Mouse (Mus musculus): ENCODE measurements at regions not wholly inside any gene's neighbourhood (a gene's known extent, or its start where the extent isn't known, plus 50 kb on each side); places are given as distances from the start of the nearest gene placed in this dataset.
A peak's percentile ranks its signal among the peaks of the same experiment; 100 is the strongest.

- no peak for DNase-seq (ENCODE audit: low spot score in 2 of 2)
Observed at GRCm38 (mm10) chr12:12147088-12147687, 114.8 kb upstream of the Fam49a start.

- no peak for DNase-seq (ENCODE audit: low spot score in 2 of 2)
Observed at GRCm38 (mm10) chr12:12147847-12148246, 114.1 kb upstream of the Fam49a start.

DNA sequence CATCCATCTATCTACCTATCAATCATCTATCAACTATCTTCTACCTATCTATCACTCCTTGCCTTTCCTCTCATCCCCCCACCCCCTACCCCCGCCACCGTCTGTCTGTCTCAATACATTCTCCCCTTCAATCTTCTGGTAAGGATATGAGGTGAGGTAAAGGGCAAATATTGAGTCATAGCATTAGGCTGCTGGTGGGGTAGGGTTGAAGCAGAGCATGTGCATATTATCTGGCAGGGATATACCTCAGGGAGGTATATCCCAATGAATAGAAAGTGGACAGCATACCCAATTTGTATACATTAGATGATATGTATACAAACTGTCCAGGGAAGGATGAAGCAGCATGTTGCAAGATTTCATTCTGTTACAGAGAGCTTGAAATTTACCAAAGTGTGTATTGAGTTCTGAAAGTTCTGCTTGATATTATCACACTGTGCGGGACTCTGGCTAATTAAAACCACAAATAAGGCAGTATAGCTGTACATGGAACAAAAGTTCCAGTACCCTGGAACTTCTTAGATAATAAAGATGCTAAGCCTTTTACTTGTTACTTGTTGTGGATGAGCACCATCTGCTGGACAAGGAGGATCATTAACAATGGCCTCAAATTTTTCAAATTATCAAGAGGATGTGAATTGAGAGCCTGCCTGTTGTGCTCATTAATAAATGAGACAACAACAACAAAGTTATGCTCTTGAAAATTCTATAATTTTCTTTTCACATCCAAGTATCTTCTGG lies 113.1 kb upstream of the Fam49a start:
- no peak for DNase-seq (ENCODE audit: low spot score in 2 of 2)

- DNase-seq (ENCODE audit: low spot score in 2 of 2), result no peak
Observed at GRCm38 (mm10) chr12:12164411-12164810, 97.5 kb upstream of the Fam49a start.

- no peak for DNase-seq (ENCODE audit: low spot score in 2 of 2)
Observed at GRCm38 (mm10) chr12:12170581-12170980, 91.4 kb upstream of the Fam49a start.

DNA sequence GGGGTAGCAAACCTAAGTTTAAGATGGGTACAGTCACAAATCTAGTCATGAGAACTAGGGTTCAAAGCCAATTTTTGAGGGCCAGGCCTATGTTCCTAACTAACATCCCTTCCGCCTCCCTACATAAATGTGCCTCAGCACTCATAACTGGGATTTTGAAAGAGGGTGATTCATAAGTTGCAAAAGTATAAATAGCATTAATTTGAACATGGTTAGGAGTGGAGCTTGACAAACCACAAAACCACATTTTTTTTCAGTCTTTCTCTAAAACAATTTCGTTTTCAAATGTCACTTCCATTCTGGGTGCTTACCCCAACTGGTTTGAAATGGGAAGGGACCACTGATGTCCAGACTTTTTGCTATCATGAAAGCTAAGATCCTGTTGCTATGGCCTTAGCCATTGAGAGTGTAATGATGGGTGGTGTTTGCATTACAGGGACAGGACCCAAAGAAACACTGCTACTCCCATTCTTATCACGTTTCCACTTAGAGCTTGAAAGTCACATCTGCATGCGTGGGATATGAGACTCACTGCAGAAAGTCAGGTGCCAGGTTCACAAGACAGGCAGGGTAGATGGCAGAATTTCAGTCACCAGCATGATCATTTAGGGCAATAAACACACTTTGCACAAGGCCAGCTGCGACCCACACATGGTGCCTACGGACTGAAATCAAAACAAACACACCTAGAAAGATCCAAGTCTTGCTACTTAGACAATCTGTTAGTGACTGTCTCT lies 89.7 kb upstream of the Fam49a start:
- DNase-seq (ENCODE audit: low spot score in 2 of 2), result no peak

- DNase-seq (ENCODE audit: low spot score in 2 of 2), result peak; percentile 60 to 80
Observed at GRCm38 (mm10) chr12:12176331-12177263, 85.3 kb upstream of the Fam49a start.

DNA sequence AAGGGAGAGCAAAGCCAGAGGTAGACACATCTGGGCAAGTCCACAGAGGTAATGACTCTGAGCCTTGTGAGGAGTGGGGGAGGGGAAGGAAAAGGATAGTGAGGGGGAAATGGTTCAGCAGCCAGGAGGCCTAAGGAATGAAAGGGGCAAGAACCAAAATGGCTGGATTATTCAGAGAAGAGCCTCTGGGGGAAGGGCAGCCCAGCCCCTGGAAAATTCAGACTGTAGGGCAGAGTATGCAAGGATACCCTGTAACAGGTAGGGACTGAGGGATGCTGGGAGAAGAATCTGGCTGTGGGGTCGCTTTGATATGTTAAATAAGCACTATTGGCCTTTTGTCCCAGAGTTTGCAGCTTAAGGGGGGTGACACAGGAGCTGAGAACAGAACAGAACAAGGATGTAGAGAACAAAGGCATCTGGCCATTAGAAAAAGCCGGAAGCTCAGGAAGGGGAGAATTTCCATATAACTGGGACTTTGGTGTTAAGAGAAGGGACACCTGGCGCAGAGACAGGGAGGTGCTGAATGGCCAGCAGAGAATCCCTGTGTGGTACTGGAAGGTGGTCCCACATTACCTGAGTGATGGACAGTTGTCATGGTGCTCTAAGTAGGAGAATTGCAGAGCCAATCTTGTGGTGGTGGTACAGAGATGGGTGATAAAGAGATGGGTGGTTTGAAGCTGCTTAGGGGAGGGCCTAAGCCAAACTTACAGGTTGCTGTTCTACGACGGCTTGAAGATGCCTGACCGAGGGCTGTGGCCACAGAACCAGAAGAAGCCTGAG lies 84.5 kb upstream of the Fam49a start:
- no peak for DNase-seq (ENCODE audit: low spot score in 2 of 2)

DNA sequence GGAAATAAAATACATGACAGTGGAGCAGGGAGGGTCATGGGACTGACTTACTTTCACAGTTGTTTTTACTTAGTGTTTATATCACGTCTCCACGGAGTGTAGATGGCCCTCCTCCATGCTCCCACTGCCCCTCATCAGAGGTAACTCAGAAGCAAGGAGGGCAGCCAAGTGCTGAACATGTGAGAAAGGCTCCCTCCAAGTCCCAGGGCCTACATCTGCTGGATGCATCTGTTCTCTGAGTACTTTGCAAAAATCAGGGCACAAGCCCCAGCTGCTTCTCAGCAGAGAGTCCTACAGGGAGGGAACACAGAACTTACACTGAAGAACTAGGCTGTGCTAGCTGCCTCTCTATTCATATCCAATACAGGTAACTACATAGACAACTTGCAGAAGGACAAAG lies 83.5 kb upstream of the Fam49a start:
- no peak for DNase-seq (ENCODE audit: low spot score in 2 of 2)

DNA sequence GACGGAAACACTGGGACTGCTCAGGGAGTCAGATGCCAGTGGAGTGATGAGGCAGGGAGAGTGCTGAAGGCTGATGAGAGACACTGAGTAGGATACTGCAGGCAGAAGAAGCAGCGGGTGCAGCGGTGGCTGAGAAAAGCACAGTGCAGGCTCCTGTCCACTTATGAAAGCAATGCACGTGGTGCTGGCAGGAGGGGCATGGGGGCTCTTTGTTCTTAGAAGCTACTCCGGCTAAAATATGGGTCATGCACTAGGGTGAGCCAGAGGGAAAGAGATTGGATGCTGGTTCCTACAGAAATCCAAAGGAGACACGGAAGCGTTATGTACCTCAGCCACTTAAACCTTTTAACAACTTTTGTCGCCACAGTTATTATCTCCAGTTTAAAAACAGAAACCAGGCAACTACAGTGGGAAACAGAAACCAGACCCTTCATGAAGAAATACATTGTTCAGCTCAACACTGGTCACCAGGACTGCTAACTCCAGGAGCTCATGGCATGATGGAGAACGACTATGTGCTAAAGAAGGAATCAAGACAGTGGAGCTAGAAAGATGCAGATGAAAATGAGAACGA lies 82.6 kb upstream of the Fam49a start:
- no peak for DNase-seq (ENCODE audit: low spot score in 2 of 2)

DNA sequence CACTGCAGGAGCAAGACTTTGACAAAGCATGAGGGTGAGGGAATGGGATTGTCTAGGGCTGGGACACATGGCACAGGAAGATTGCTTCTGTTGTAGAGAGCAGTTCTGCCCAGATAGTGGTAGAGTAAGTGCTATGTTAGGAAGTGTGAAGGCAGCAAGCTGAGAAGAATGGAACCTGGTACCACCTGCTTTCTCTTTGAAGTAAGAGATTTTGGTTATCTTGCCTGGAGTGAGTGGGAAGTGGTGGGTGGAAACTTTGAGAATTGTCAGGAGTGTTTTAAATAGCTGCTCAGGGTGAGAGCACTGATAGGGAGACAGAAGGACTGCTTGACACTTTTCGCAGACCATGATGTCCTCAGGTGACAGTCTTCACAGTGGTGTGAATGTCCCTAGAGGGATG lies 81.0 kb upstream of the Fam49a start:
- DNase-seq (ENCODE audit: low spot score in 2 of 2), result no peak

DNA sequence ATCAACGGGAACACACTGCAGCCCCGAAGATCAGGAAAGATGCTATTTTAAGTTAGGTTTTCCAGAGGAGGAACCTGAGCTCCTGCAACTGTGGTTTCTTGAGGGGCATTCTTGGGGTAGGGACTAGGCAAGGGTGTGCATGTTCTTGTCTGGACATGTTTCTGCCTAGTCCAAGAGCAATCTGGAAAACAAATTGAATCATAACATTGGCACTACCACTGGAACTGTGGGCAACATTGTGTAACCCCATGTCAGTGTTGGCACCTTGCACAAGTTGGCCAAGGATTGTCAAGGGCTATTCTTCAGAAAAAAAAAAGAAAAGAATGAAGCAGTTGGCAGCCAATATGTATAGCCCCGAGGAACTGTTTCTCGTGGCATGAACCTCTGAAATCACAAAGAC lies 80.3 kb upstream of the Fam49a start:
- DNase-seq (ENCODE audit: low spot score in 2 of 2), result no peak

GRCm38 (mm10) chr12:12186353-12186752 lies 75.6 kb upstream of the Fam49a start:
- DNase-seq (ENCODE audit: low spot score in 2 of 2), result no peak

DNA sequence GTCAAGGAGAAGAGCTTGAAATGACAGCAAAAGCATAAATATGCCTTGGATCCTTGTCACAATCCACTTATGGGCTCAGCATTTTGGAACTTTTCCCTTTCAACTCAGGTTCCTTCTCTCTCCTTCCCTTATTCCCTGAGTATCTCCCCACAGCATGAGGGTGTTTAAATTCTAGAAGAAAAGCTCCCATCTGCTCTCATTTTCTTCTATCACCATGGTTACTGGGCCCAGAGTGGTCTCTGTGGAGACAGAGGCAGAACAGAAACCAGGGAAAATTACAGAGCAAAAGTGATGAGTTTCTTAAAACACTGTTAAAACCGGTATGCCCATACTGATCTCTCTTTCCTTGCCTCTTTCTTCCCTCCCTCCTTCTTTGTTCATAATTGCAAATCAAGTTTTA lies 66.9 kb upstream of the Fam49a start:
- DNase-seq (ENCODE audit: low spot score in 2 of 2), result no peak

DNA sequence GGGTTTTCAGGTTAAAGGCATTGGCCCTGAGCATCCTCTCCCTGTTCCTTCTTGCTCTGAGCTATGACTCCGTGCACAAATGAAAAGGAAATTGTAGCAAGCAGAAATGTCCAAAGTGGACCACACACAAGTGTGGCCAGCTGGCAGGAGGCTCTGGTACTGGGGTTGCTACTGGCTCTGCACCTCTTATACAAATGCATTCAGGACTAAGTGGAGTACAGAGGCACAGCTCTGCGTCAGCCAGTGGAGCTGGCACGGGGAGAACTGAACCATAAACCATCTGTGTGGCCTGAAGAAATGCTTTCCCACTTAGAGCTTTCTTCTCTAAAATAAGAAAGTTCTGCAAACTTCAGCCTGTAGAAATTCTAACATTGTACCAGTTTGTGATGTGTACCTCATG lies 65.3 kb upstream of the Fam49a start:
- no peak for DNase-seq (ENCODE audit: low spot score in 2 of 2)

DNA sequence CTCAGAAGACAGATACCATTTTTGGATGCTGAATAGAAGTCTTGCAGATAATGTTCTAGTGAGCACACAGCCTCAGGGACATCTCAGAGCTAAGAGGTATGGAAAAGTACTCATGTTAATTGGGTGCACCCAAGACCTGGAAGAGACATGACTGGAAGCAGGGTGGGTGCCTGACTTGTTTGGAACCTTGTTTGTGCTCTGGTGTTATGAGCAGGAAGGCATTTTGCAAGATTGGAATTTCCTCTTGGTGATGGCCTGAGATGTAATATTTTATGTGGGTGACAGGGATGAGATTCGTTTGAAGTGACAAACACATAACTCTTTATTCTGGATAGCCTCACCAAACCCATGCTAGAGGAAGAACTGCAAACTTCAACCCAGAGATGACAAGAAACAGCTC lies 53.7 kb upstream of the Fam49a start:
- DNase-seq (ENCODE audit: low spot score in 2 of 2), result no peak

Measured in spleen, postnatal 4 days (tissue).